In the genomic region with DNA sequence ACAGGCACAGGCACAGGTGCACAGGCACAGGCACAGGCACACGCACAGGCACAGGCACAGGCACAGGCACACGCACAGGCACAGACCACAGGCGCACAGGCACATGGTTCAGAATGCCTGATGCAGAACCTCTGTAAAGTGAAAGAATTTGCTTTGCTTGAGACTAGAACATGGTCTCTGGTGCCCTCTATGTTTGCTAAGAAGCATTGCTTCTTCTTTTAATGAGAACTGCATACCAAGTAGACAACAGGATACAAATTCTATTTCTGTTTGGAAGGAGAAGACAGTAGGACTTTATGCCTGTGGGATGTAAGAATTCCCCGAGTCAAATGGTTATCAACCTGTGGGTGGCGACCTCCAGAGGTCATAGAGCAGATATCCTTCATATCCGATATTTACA, we compare ENCODE assay signal across 14 mouse cellular contexts. TPM values are rescaled to one million over a fixed set of nuclear protein-coding genes. Genes with fewer than 3 reads are reported as not detected.
DNase-seq lines count a peak whose midpoint lies in the region; ATAC-seq and TF ChIP-seq lines count a peak whose summit lies in the region.
"Had no signal": no experiment of that assay in that cellular context is flagged by ENCODE, and none has a peak within 500 bp of the region (broad histone marks: within the 10 kb centered on the region; RNA-seq: fewer than 3 reads in every experiment).

No protein-coding gene starts in this region.

- H3K27ac ChIP-seq in intestine, postnatal 0 days (ENCODE audit: low read depth, low read length), result no peak overlapping the region
- no peak overlapping the region for H3K27ac ChIP-seq in intestine, embryonic 16.5 days (ENCODE audit: low read length)
- no peak overlapping the region for H3K27ac ChIP-seq in neural tube, embryonic 14.5 days (ENCODE audit: low read depth, low read length)
- H3K27ac ChIP-seq: heart, embryonic 13.5 days; neural tube, embryonic 13.5 days had no signal

- H3K9ac ChIP-seq in intestine, postnatal 0 days (ENCODE audit: low read depth, low read length), result no peak overlapping the region
- H3K9ac ChIP-seq in intestine, embryonic 16.5 days (ENCODE audit: low read depth, low read length), result no peak overlapping the region
- no peak overlapping the region for H3K9ac ChIP-seq in neural tube, embryonic 14.5 days (replicated peaks; ENCODE audit: low read depth, low read length)
- H3K9ac ChIP-seq: heart, embryonic 13.5 days; neural tube, embryonic 13.5 days had no signal

- no peaks in the 10 kb centered on the region for H3K4me1 ChIP-seq in intestine, postnatal 0 days (replicated peaks; ENCODE audit: control insufficient read depth, insufficient read depth, low read length)
- no peaks in the 10 kb centered on the region for H3K4me1 ChIP-seq in intestine, embryonic 16.5 days (ENCODE audit: control insufficient read depth, insufficient read depth, low read length)
- H3K4me1 ChIP-seq in neural tube, embryonic 14.5 days (ENCODE audit: control insufficient read depth, insufficient read depth, low read length), result no peaks in the 10 kb centered on the region
- H3K4me1 ChIP-seq: heart, embryonic 13.5 days; neural tube, embryonic 13.5 days had no signal

- H3K4me3 ChIP-seq in intestine, postnatal 0 days (ENCODE audit: low read depth, low read length), result no peak overlapping the region
- H3K4me3 ChIP-seq in intestine, embryonic 16.5 days (ENCODE audit: low read length), result no peak overlapping the region
- no peak overlapping the region for H3K4me3 ChIP-seq in neural tube, embryonic 14.5 days (ENCODE audit: low read depth, low read length)
- H3K4me3 ChIP-seq: heart, embryonic 13.5 days; neural tube, embryonic 13.5 days had no signal

- TF ChIP-seq CTCF in intestine, postnatal 0 days (IDR thresholded peaks at IDR 0.05; ENCODE audit: low read depth), result peak; percentile 85

- H3K4me2 ChIP-seq in intestine, postnatal 0 days (replicated peaks; ENCODE audit: low read depth), result no peak overlapping the region
- no peak overlapping the region for H3K4me2 ChIP-seq in intestine, embryonic 16.5 days (ENCODE audit: low read depth, low read length)
- H3K4me2 ChIP-seq in neural tube, embryonic 14.5 days (ENCODE audit: low read depth, low read length), result no peak overlapping the region
- H3K4me2 ChIP-seq: heart, embryonic 13.5 days; neural tube, embryonic 13.5 days had no signal

- intact Hi-C loops in left cerebral cortex, postnatal 25 days (cut with DNase I), result loop anchor here (5.0 kb wide), 1 partner anchor 1260 kb away; no protein-coding TSS in a partner anchor

- 56% methylated on average over 6 of the region's 6 CpGs for WGBS in intestine, postnatal 0 days
- 54% methylated on average over 6 of the region's 6 CpGs for WGBS in intestine, embryonic 16.5 days
- 79% methylated on average over 6 of the region's 6 CpGs for WGBS in neural tube, embryonic 14.5 days

- no peaks in the 10 kb centered on the region for H3K9me3 ChIP-seq in intestine, postnatal 0 days (ENCODE audit: control insufficient read depth)
- no peaks in the 10 kb centered on the region for H3K9me3 ChIP-seq in intestine, embryonic 16.5 days (ENCODE audit: control insufficient read depth, low read length)
- H3K9me3 ChIP-seq in neural tube, embryonic 14.5 days (ENCODE audit: control insufficient read depth, low read length), result no peaks in the 10 kb centered on the region
- H3K9me3 ChIP-seq: heart, embryonic 13.5 days; neural tube, embryonic 13.5 days had no signal

- ATAC-seq in CD4-positive, CD25-positive, alpha-beta regulatory T cell, adult 4 months, result no peak
- ATAC-seq in intestine, postnatal 0 days, result no peak
- ATAC-seq in intestine, embryonic 16.5 days, result no peak
- ATAC-seq in neural tube, embryonic 14.5 days (ENCODE audit: low read depth), result peak; percentile 61; the same call in 1 of the 2 replicates

- no peaks in the 10 kb centered on the region for H3K27me3 ChIP-seq in intestine, postnatal 0 days (replicated peaks; ENCODE audit: control insufficient read depth, insufficient read depth, low read length)
- no peaks in the 10 kb centered on the region for H3K27me3 ChIP-seq in intestine, embryonic 16.5 days (replicated peaks; ENCODE audit: control insufficient read depth, insufficient read depth, low read length)
- H3K27me3 ChIP-seq in neural tube, embryonic 14.5 days (ENCODE audit: control insufficient read depth, insufficient read depth, low read length), result no peaks in the 10 kb centered on the region
- H3K27me3 ChIP-seq: heart, embryonic 13.5 days; neural tube, embryonic 13.5 days had no signal

- DNase-seq in CD4-positive, CD25-positive, alpha-beta regulatory T cell, adult 2 months (ENCODE audit: low read depth, low spot score), result peak; percentile 27
- no peak for DNase-seq in neural tube, embryonic 10.5 days (ENCODE audit: extremely low spot score, low spot score)
- DNase-seq in ovary, postnatal 36 days (ENCODE audit: low spot score), result no peak
- no peak for DNase-seq in left cerebral cortex, postnatal 25 days (ENCODE audit: low spot score in 2 of 2)
- DNase-seq: adrenal gland, adult 8-10 months; B cell, adult 2 months; cerebellum, adult 9-11 months had no signal

- H3K36me3 ChIP-seq in intestine, postnatal 0 days (ENCODE audit: control insufficient read depth, insufficient read depth), result no peaks in the 10 kb centered on the region
- H3K36me3 ChIP-seq in intestine, embryonic 16.5 days (ENCODE audit: control insufficient read depth, insufficient read depth, low read length), result no peaks in the 10 kb centered on the region
- H3K36me3 ChIP-seq in neural tube, embryonic 14.5 days (ENCODE audit: control insufficient read depth, insufficient read depth, low read length), result no peaks in the 10 kb centered on the region
- H3K36me3 ChIP-seq: heart, embryonic 13.5 days; neural tube, embryonic 13.5 days had no signal

RNA-seq across cellular contexts. Expression of a gene that starts 14.0 kb away (rescaled TPM):
- polyA plus RNA-seq in CD4-positive, CD25-positive, alpha-beta regulatory T cell, adult 4 months (2017; shearing (Covaris generic)), result not detected
- polyA plus RNA-seq in intestine, postnatal 0 days (2015; fragmentation: Nextera tagmentation; extraction: Ambion mirVana), result not detected in 2 replicates
- not detected in 2 replicates for polyA plus RNA-seq in intestine, embryonic 16.5 days (2015; fragmentation: Nextera tagmentation; extraction: Ambion mirVana)
- polyA plus RNA-seq in neural tube, embryonic 14.5 days (2014; fragmentation: Nextera tagmentation; extraction: Ambion mirVana), result 0.19 TPM in 1 of 2 replicates, not detected in the other
- total RNA-seq in left cerebral cortex, postnatal 25 days (2021), result under 1 TPM in 1 of 2 experiments, not detected in 1; 0.32 TPM
- total RNA-seq: adrenal gland, adult 8-10 months had no signal
- polyA plus RNA-seq: heart, embryonic 13.5 days; lung, embryonic 16.5 days; neural tube, embryonic 13.5 days had no signal

RNA-seq across cellular contexts. Expression of a gene that starts 39.0 kb away (rescaled TPM):
- 10 to 100 TPM; 11.2 to 11.9 TPM for polyA plus RNA-seq in CD4-positive, CD25-positive, alpha-beta regulatory T cell, adult 4 months (2017; shearing (Covaris generic))
- 8.9 and 9.7 TPM in 2 replicates for polyA plus RNA-seq in intestine, postnatal 0 days (2015; fragmentation: Nextera tagmentation; extraction: Ambion mirVana)
- polyA plus RNA-seq in intestine, embryonic 16.5 days (2015; fragmentation: Nextera tagmentation; extraction: Ambion mirVana), result 10.1 and 10.7 TPM in 2 replicates
- 19.4 and 23.9 TPM in 2 replicates for polyA plus RNA-seq in neural tube, embryonic 14.5 days (2014; fragmentation: Nextera tagmentation; extraction: Ambion mirVana)
- 10 to 100 TPM; 19.1 to 23.7 TPM for total RNA-seq in left cerebral cortex, postnatal 25 days (2021)

RNA-seq across cellular contexts. Expression of a gene that starts 39.3 kb away (rescaled TPM):
- 10 to 100 TPM; 15.9 to 17.7 TPM for polyA plus RNA-seq in CD4-positive, CD25-positive, alpha-beta regulatory T cell, adult 4 months (2017; shearing (Covaris generic))
- polyA plus RNA-seq in intestine, postnatal 0 days (2015; fragmentation: Nextera tagmentation; extraction: Ambion mirVana), result 21.0 and 22.8 TPM in 2 replicates
- 19.3 and 23.0 TPM in 2 replicates for polyA plus RNA-seq in intestine, embryonic 16.5 days (2015; fragmentation: Nextera tagmentation; extraction: Ambion mirVana)
- polyA plus RNA-seq in neural tube, embryonic 14.5 days (2014; fragmentation: Nextera tagmentation; extraction: Ambion mirVana), result 9.9 and 12.0 TPM in 2 replicates
- 1 to 10 TPM; 9.5 to 9.8 TPM for total RNA-seq in left cerebral cortex, postnatal 25 days (2021)
